In genomic region chr9:45797271-45797670, GRCm38 (mm10) we compare ENCODE assay signal across 17 mouse cellular contexts. TPM values are rescaled to one million over a fixed set of nuclear protein-coding genes. Genes with fewer than 3 reads are reported as not detected.
A peak's percentile ranks its signal among the peaks of the same experiment; 100 is the strongest.
DNase-seq lines count a peak whose midpoint lies in the region; ATAC-seq and TF ChIP-seq lines count a peak whose summit lies in the region.
"Had no signal": no experiment of that assay in that cellular context is flagged by ENCODE, and none has a peak within 500 bp of the region (broad histone marks: within the 10 kb centered on the region; RNA-seq: fewer than 3 reads in every experiment).

No protein-coding gene starts in this region.

- H3K4me2 ChIP-seq in lung, embryonic 14.5 days, result no peak overlapping the region
- H3K4me2 ChIP-seq in stomach, postnatal 0 days (replicated peaks; ENCODE audit: low read depth), result no peak overlapping the region
- H3K4me2 ChIP-seq: embryonic facial prominence, embryonic 15.5 days; heart, embryonic 13.5 days; hindbrain, embryonic 15.5 days; limb, embryonic 13.5 days had no signal

- H3K27me3 ChIP-seq in heart, adult 2 months (ENCODE audit: control insufficient read depth, insufficient read depth, low read length), result no peaks in the 10 kb centered on the region
- H3K27me3 ChIP-seq in lung, embryonic 14.5 days (ENCODE audit: insufficient read depth, low read length), result no peaks in the 10 kb centered on the region
- no peaks in the 10 kb centered on the region for H3K27me3 ChIP-seq in stomach, postnatal 0 days (ENCODE audit: control insufficient read depth, insufficient read depth, low read length)
- H3K27me3 ChIP-seq: embryonic facial prominence, embryonic 15.5 days; heart, embryonic 13.5 days; hindbrain, embryonic 15.5 days; limb, embryonic 13.5 days had no signal

- no peaks in the 10 kb centered on the region for H3K79me2 ChIP-seq in heart, adult 2 months (replicated peaks; ENCODE audit: control insufficient read depth, insufficient read depth, low read length)

- no peaks in the 10 kb centered on the region for H3K36me3 ChIP-seq in heart, adult 2 months (ENCODE audit: control insufficient read depth, insufficient read depth, low read length)
- peaks cover 32% of the 10 kb centered on the region; the same call in 1 of the 2 replicates for H3K36me3 ChIP-seq in lung, embryonic 14.5 days (ENCODE audit: insufficient read depth)
- H3K36me3 ChIP-seq in stomach, postnatal 0 days (ENCODE audit: control insufficient read depth, insufficient read depth, low read length), result peaks cover 7% of the 10 kb centered on the region; the same call in 1 of the 2 replicates

- 90% methylated on average over 3 of the region's 3 CpGs for WGBS in heart, adult 2 months
- 80% methylated on average over 3 of the region's 3 CpGs for WGBS in lung, embryonic 14.5 days
- 84% methylated on average over 3 of the region's 3 CpGs for WGBS in stomach, postnatal 0 days

- no peak for ATAC-seq in lung, embryonic 14.5 days (ENCODE audit: insufficient read depth)
- ATAC-seq in stomach, postnatal 0 days (ENCODE audit: low FRiP score, low TSS enrichment), result no peak

- intact Hi-C loops in heart, adult 2 months (cut with DNase I), result no loop called here

- H3K9me3 ChIP-seq in lung, embryonic 14.5 days (ENCODE audit: low read depth, low read length), result no peaks in the 10 kb centered on the region
- H3K9me3 ChIP-seq in stomach, postnatal 0 days (ENCODE audit: control insufficient read depth, low read length), result no peaks in the 10 kb centered on the region
- H3K9me3 ChIP-seq: embryonic facial prominence, embryonic 15.5 days; heart, embryonic 13.5 days; hindbrain, embryonic 15.5 days; limb, embryonic 13.5 days; midbrain, embryonic 10.5 days had no signal

- no peak for TF ChIP-seq POLR2A in heart, adult 2 months (IDR thresholded peaks at IDR 0.05; ENCODE audit: insufficient read depth, low read depth, low read length)

- no peak overlapping the region for H3K4me3 ChIP-seq in heart, adult 2 months
- H3K4me3 ChIP-seq in lung, embryonic 14.5 days (ENCODE audit: low read depth, low read length), result no peak overlapping the region
- no peak overlapping the region for H3K4me3 ChIP-seq in stomach, postnatal 0 days (ENCODE audit: low read depth, low read length)
- H3K4me3 ChIP-seq: embryonic facial prominence, embryonic 15.5 days; heart, embryonic 13.5 days; hindbrain, embryonic 15.5 days; limb, embryonic 13.5 days; midbrain, embryonic 10.5 days had no signal

- H3K27ac ChIP-seq in heart, adult 2 months, result no peak overlapping the region
- no peak overlapping the region for H3K27ac ChIP-seq in lung, embryonic 14.5 days (ENCODE audit: low read depth)
- no peak overlapping the region for H3K27ac ChIP-seq in stomach, postnatal 0 days (replicated peaks)
- H3K27ac ChIP-seq: embryonic facial prominence, embryonic 15.5 days; hindbrain, embryonic 15.5 days; kidney, postnatal 0 days; midbrain, embryonic 10.5 days had no signal

- no peak for TF ChIP-seq EP300 in heart, adult 2 months (IDR thresholded peaks at IDR 0.05; ENCODE audit: insufficient read depth, low read depth, low read length)
- TF ChIP-seq EP300 in stomach, postnatal 0 days (optimal IDR thresholded peaks at IDR 0.05), result no peak

- no peaks in the 10 kb centered on the region; the same call in 1 of the 2 replicates for H3K4me1 ChIP-seq in heart, adult 2 months (ENCODE audit: control insufficient read depth, insufficient read depth, low read length)
- H3K4me1 ChIP-seq in lung, embryonic 14.5 days (ENCODE audit: insufficient read depth), result no peaks in the 10 kb centered on the region
- H3K4me1 ChIP-seq in stomach, postnatal 0 days (replicated peaks; ENCODE audit: control insufficient read depth, insufficient read depth), result no peaks in the 10 kb centered on the region

- H3K9ac ChIP-seq in heart, adult 2 months (ENCODE audit: low read depth, low read length), result no peak overlapping the region
- H3K9ac ChIP-seq in lung, embryonic 14.5 days, result no peak overlapping the region
- no peak overlapping the region for H3K9ac ChIP-seq in stomach, postnatal 0 days (ENCODE audit: low read length)
- H3K9ac ChIP-seq: embryonic facial prominence, embryonic 15.5 days; heart, embryonic 13.5 days; hindbrain, embryonic 15.5 days; limb, embryonic 13.5 days had no signal

- TF ChIP-seq CTCF in heart, adult 2 months (IDR thresholded peaks at IDR 0.05), result 0 out of 2 replicates have a peak, but pooled peaks have one; percentile 3
- 0 out of 2 replicates have a peak, but pooled peaks have one; percentile 6 for TF ChIP-seq CTCF in lung, embryonic 14.5 days (IDR thresholded peaks at IDR 0.05; ENCODE audit: low read depth)
- peak; percentile 24 for TF ChIP-seq CTCF in stomach, postnatal 0 days (IDR thresholded peaks at IDR 0.05; ENCODE audit: low read depth)

- DNase-seq in heart, adult 2 months, result no peak
- no peak for DNase-seq in heart, adult 18-20 months
- DNase-seq in lung, embryonic 14.5 days, result no peak
- no peak for DNase-seq in lung, postnatal 10 days
- peak; percentile 48 for DNase-seq in ES-CJ7 (ENCODE audit: low read depth, low spot score)
- no peak for DNase-seq in stomach, postnatal 0 days (ENCODE audit: low spot score)
- no peak for DNase-seq in right cerebral cortex, postnatal 14 days
- DNase-seq: cerebellum, adult 18-20 months; cerebellum, postnatal 25 days; kidney, adult 18-20 months; lung, postnatal 36 days had no signal

RNA-seq across cellular contexts. Expression of gene Cep164, which starts 31.2 kb away (rescaled TPM):
- 1 to 10 TPM; 6.0 to 6.2 TPM for total RNA-seq in heart, adult 2 months (2021)
- polyA plus RNA-seq in heart, adult 2 months (2012; rRNA removed), result 6.0 and 7.4 TPM in 2 replicates
- total RNA-seq in heart, adult 18-20 months (2021), result 1 to 10 TPM; 5.7 to 6.5 TPM
- 23.2 and 26.9 TPM in 2 replicates for polyA plus RNA-seq in lung, embryonic 14.5 days (2014; fragmentation: Nextera tagmentation; extraction: Ambion mirVana)
- 12.9 TPM in 2 replicates for polyA plus RNA-seq in stomach, postnatal 0 days (2015; fragmentation: Nextera tagmentation; extraction: Ambion mirVana)

RNA-seq across cellular contexts. Expression of gene Bace1, which starts 41.1 kb away (rescaled TPM):
- 10 to 100 TPM; 29.5 to 30.6 TPM for total RNA-seq in heart, adult 2 months (2021)
- polyA plus RNA-seq in heart, adult 2 months (2012; rRNA removed), result 22.7 and 25.3 TPM in 2 replicates
- total RNA-seq in heart, adult 18-20 months (2021), result 10 to 100 TPM; 23.4 to 25.0 TPM
- polyA plus RNA-seq in lung, embryonic 14.5 days (2014; fragmentation: Nextera tagmentation; extraction: Ambion mirVana), result 27.2 and 29.9 TPM in 2 replicates
- polyA plus RNA-seq in stomach, postnatal 0 days (2015; fragmentation: Nextera tagmentation; extraction: Ambion mirVana), result 12.8 and 13.3 TPM in 2 replicates
